Mouse (Mus musculus): ENCODE results near the gene Iqub. TPM values are rescaled to one million over a fixed set of nuclear protein-coding genes. Genes with fewer than 3 reads are reported as not detected.

The Iqub gene
- polyA plus RNA-seq, 1 experiment from 2014 or later: 0.77 TPM

DNA sequence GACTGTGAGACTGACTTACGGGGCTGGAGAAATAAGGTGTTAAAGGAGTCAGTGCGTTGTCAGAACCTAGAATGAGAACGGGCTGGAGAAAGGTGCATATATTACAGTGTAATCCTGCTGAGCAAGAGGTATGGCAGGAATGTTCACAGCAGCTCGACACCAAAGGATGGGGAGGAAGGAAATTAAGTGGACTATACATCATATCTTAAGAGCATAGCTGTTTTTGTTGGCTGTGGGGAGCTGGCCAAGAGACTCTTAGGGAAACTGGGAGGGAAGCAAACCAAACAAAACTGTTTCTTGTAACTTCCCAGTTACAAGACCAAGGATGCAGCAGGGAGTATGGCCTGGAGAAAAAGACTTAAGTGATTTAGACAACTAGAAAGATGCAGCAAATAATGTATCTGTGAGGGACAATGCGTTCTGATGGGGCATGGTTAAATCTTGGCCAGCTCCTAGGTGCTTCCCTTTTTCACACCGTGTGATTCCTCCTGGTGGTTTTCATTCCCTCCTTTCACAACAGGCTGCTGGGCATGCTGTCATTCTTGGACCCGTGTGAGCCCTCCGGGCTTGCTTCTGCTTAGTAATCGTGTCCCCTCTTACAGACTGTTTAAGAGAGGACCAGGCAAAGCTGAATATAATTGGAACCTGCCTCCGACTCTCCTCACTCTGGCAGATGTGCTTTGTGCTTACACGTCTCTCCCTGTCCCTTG is 16.0 kb upstream of the Iqub start:
- no peaks in the 10 kb centered on the region for H3K27me3 ChIP-seq
- no peak overlapping the region for H3K27ac ChIP-seq
- H3K9ac ChIP-seq (replicated peaks): no peak overlapping the region; the same call in 1 of the 2 replicates
- no peak for ATAC-seq
- peak overlapping the region; percentile 36 for H3K4me2 ChIP-seq (replicated peaks)
- H3K9me3 ChIP-seq: no peaks in the 10 kb centered on the region
- WGBS: 63% methylated on average over 11 of the region's 11 CpGs
- peak overlapping the region; percentile 2; the same call in 1 of the 2 replicates for H3K4me3 ChIP-seq (replicated peaks)
- H3K36me3 ChIP-seq: no peaks in the 10 kb centered on the region
- peaks cover 17% of the 10 kb centered on the region for H3K4me1 ChIP-seq (replicated peaks)

GRCm38 (mm10) chr6:24530166-24530565 is 15.3 kb upstream of the Iqub start:
- peak overlapping the region; percentile 2; the same call in 1 of the 2 replicates for H3K4me3 ChIP-seq (replicated peaks)
- no peak for ATAC-seq
- peaks cover 22% of the 10 kb centered on the region for H3K4me1 ChIP-seq (replicated peaks)
- no peaks in the 10 kb centered on the region for H3K36me3 ChIP-seq
- H3K27me3 ChIP-seq: no peaks in the 10 kb centered on the region
- peak overlapping the region; percentile 36 for H3K4me2 ChIP-seq (replicated peaks)
- H3K9me3 ChIP-seq: no peaks in the 10 kb centered on the region
- 25% methylated on average over 4 of the region's 4 CpGs for WGBS
- H3K27ac ChIP-seq: no peak overlapping the region
- no peak overlapping the region for H3K9ac ChIP-seq (replicated peaks)

DNA sequence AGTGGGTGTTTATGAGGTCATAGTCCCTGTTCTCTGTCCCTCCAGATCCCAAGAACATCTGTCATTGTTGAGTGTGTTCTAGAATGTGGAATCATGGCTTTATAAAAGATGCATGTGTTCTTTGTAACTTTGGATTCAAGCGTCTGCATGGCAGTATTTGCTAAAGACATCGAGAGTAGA is 13.1 kb upstream of the Iqub start, which contains the start of gene Asb15:
Asb15 (plus strand) TSS at position 81 of the 180 bp plus-strand sequence.
- H3K27ac ChIP-seq: peak within 1 kb of the TSS; percentile 44; the same call in 1 of the 2 replicates
- 51% methylated on average over 2 of the region's 2 CpGs for WGBS

DNA sequence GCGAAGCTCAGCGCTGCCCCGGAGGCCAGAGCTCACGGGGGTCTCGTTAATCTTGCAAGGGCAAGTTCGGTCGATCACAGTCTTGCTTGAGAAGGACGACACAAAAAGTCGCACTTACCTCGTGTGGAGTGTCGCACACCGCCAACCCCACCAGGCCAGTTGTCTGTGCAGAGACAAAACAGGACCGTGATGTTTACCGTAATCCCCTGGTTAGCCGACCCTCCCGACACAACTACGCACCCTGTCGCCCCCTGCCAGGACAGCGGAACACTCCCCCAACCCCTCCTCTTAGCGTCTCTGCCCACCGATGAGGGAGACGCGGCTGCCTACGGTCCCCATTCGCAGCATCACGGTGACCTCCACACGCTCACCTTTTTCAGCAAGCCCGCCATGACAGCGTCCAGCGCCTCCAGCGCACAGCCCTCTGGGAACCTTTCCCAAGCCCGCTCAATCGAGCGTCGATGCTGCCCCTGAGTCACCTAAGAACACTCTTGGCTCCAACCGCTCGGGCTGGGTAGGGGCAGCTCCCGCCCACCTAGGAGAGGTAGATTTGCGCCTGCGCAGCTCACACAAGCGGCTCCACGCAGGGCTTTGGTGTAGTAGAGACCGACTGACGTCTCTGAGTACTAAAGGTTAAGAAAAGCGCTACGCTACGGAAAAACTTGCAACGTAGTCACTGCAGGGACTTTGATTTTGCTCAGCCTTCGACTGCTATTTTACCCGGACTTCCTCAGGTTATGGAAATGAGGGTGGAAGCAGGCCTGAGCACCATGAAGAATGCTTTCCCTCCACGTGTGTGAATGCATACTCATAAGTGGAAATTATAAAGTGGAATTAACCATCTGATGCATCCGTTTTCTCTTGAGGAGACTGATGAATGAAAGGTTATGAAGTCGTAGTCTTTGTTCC is 12.5 kb upstream of the Iqub start, which contains the start of gene Ndufa5:
Ndufa5 (minus strand) TSS at position 859 of the 909 bp plus-strand sequence.
- under 1% methylated on average over 53 of the region's 53 CpGs for WGBS
- H3K4me3 ChIP-seq (replicated peaks): peak within 1 kb of the TSS; percentile 83
- no peaks in the 10 kb centered on the region for H3K27me3 ChIP-seq
- peak within 1 kb of the TSS; percentile 86 for H3K4me2 ChIP-seq (replicated peaks)
- H3K27ac ChIP-seq: peak within 1 kb of the TSS; percentile 44; the same call in 1 of the 2 replicates
- peaks cover 5% of the 10 kb centered on the region for H3K36me3 ChIP-seq
- H3K9ac ChIP-seq (replicated peaks): peak within 1 kb of the TSS; percentile 82
- peaks cover 22% of the 10 kb centered on the region for H3K4me1 ChIP-seq (replicated peaks)
- no peaks in the 10 kb centered on the region for H3K9me3 ChIP-seq
- peak; percentile 98 for ATAC-seq

More for the DNA sequence above, 13.1 kb upstream of the Iqub start, which contains the start of gene Asb15:
- H3K9ac ChIP-seq (replicated peaks): peak within 1 kb of the TSS; percentile 82
- no peaks in the 10 kb centered on the region for H3K27me3 ChIP-seq
- no peaks in the 10 kb centered on the region for H3K9me3 ChIP-seq
- H3K36me3 ChIP-seq: peaks cover 3% of the 10 kb centered on the region; the same call in 1 of the 2 replicates
- H3K4me3 ChIP-seq (replicated peaks): peak within 1 kb of the TSS; percentile 83
- H3K4me2 ChIP-seq (replicated peaks): peak within 1 kb of the TSS; percentile 86
- H3K4me1 ChIP-seq (replicated peaks): peaks cover 22% of the 10 kb centered on the region
- ATAC-seq: no peak

DNA sequence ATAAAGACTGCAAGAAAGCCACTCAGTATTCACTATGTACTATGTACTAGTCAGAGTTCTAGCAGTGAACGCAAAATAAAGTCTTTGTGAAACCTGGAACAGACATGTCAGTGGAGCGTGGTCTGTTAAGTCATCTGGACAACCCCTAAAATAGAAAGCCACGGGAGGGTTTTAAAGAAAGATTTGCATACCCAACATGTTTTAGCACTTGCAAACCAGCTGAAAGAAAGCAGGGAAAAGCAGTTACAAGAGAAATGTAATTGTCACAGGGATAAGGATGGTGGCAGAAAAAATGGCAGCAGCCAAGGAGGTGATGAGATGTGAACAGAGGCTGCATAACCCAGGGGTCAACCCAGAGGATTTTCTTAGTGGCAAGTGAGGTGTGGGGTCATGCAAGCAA is 10.8 kb upstream of the Iqub start:
- 95% methylated on average over 3 of the region's 3 CpGs for WGBS
- H3K27ac ChIP-seq: no peak overlapping the region
- H3K9ac ChIP-seq (replicated peaks): no peak overlapping the region
- H3K4me2 ChIP-seq (replicated peaks): no peak overlapping the region; the same call in 1 of the 2 replicates
- peaks cover 22% of the 10 kb centered on the region for H3K4me1 ChIP-seq (replicated peaks)
- H3K4me3 ChIP-seq (replicated peaks): peak overlapping the region; percentile 83; the same call in 1 of the 2 replicates
- H3K36me3 ChIP-seq: peaks cover 21% of the 10 kb centered on the region
- no peak for ATAC-seq
- no peaks in the 10 kb centered on the region for H3K9me3 ChIP-seq
- H3K27me3 ChIP-seq: no peaks in the 10 kb centered on the region

- Histone ChIP-seq H3K27me3 (no peaks in the 10 kb centered on the region), H3K4me1 (replicated peaks) (peaks cover 11% of the 10 kb centered on the region), H3K27ac (no peak overlapping the region), H3K4me2 (replicated peaks) (no peak overlapping the region), H3K4me3 (replicated peaks) (no peak overlapping the region), H3K9ac (replicated peaks) (no peak overlapping the region), H3K9me3 (no peaks in the 10 kb centered on the region), H3K36me3 (peaks cover 28% of the 10 kb centered on the region)
- 44% methylated on average over 2 of the region's 2 CpGs for WGBS
- peak; percentile 46; the same call in 1 of the 2 replicates for ATAC-seq
Observed at GRCm38 (mm10) chr6:24516197-24516596, 1.3 kb upstream of the Iqub start.

DNA sequence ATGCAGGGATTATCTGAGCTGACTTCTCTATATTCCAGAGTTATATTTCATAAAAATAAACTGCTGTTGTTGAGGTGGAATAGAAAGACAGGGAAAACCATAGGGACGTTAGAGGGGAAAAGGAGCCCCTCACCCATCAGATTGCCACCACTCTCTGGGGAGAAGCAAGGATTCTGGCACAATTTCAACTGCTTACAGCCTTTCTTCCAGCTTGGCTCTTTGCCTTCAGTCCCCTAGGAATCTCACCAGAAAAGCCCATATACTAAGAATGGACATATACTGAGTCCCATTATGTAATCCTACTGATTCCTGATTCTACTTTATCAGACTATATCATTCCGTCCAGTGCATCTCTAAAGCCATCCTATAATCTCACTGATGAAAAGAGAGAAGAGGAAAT is 10.7 kb downstream of the Iqub start:
- Histone ChIP-seq H3K27me3 (no peaks in the 10 kb centered on the region), H3K4me1 (replicated peaks) (no peaks in the 10 kb centered on the region), H3K27ac (no peak overlapping the region), H3K9me3 (no peaks in the 10 kb centered on the region), H3K4me2 (replicated peaks) (no peak overlapping the region), H3K9ac (replicated peaks) (no peak overlapping the region), H3K36me3 (no peaks in the 10 kb centered on the region), H3K4me3 (replicated peaks) (no peak overlapping the region)
- ATAC-seq: no peak
- 84% methylated on average over 2 of the region's 2 CpGs for WGBS

- Histone ChIP-seq H3K9ac (replicated peaks) (no peak overlapping the region), H3K4me1 (replicated peaks) (no peaks in the 10 kb centered on the region), H3K36me3 (no peaks in the 10 kb centered on the region), H3K9me3 (no peaks in the 10 kb centered on the region), H3K27ac (no peak overlapping the region), H3K27me3 (no peaks in the 10 kb centered on the region), H3K4me2 (replicated peaks) (no peak overlapping the region), H3K4me3 (replicated peaks) (no peak overlapping the region)
- no peak for ATAC-seq
- WGBS: 11% methylated on average over 1 of the region's 1 CpGs
Observed at GRCm38 (mm10) chr6:24490341-24490740, 24.5 kb downstream of the Iqub start.

DNA sequence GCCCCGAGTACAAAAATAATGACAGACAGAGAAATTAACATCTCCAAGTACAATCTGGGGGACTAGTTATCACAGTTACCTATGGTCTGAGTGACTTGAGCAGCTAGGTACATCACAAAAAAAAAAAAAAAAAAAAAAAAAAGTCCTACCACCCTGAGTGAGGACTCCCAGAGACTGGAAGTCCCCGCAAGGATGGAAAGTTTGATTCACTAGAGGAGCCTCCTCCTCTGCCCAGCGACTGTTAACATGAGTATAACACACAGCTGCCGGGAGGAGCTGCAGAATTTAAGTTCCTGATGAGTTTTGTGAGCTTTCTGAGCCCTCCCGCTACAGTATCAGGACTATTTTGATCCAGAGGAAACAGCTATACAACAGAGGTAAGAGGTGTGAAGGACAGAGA is 28.3 kb downstream of the Iqub start:
- H3K9me3 ChIP-seq: no peaks in the 10 kb centered on the region
- ATAC-seq: no peak
- H3K27ac ChIP-seq: no peak overlapping the region
- no peak overlapping the region for H3K9ac ChIP-seq (replicated peaks)
- no peak overlapping the region for H3K4me2 ChIP-seq (replicated peaks)
- no peaks in the 10 kb centered on the region for H3K27me3 ChIP-seq
- H3K4me3 ChIP-seq (replicated peaks): no peak overlapping the region
- H3K36me3 ChIP-seq: no peaks in the 10 kb centered on the region
- WGBS: 85% methylated on average over 5 of the region's 5 CpGs
- no peaks in the 10 kb centered on the region for H3K4me1 ChIP-seq (replicated peaks)

DNA sequence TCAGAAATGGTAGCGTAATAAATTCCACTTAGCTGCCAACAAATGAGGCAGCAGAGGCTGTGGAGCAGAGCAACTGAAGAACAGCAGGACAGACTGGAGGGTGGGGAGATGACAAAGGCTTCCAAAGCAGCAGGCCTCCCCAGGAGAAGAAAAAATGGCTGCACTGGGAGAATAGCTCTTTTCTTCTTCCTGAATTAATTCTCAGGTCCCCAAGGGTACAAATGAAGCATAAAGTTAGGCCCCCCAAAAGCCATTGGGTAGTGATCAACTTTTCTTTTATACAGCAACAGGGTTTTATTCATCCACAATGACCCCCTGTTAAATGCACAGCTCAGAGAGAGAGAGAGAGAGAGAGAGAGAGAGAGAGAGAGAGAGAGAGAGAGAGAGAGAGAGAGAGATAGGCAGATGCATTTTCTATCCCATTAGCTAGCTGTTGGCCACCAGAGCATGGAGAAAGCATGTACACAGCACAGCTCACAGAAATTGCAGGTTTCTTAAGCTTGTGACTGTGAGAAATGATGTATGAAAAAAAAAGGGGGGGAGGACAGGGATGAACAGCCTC is 44.2 kb downstream of the Iqub start:
- Histone ChIP-seq H3K9me3 (no peaks in the 10 kb centered on the region), H3K4me2 (replicated peaks) (no peak overlapping the region), H3K4me1 (replicated peaks) (peaks cover 19% of the 10 kb centered on the region), H3K27ac (peak overlapping the region; percentile 53; the same call in 1 of the 2 replicates), H3K9ac (replicated peaks) (no peak overlapping the region), H3K27me3 (no peaks in the 10 kb centered on the region), H3K36me3 (no peaks in the 10 kb centered on the region), H3K4me3 (replicated peaks) (no peak overlapping the region)
- WGBS: 18% methylated on average over 1 of the region's 1 CpGs
- peak; percentile 83 for ATAC-seq

DNA sequence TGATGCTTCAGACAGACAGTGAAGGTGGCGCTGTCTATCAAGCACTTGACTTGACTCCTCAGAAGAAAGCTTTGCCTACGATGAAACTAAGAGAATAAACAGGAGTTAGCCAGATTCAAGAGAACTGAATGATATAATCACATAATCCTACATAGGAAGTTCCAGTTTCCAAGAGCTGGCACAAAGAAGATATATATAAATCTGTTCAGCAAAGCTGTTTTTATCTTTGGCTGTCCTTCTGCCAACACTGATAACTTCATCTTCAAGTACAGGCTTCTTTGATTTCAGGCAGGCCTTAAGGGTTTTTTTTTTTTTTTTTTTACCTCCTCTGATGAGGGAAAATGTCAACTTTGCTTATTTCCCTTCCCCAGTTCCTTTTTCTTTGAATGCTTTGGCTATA is 44.7 kb downstream of the Iqub start:
- WGBS: 52% methylated on average over 2 of the region's 2 CpGs
- Histone ChIP-seq H3K9ac (replicated peaks) (no peak overlapping the region), H3K27ac (no peak overlapping the region), H3K4me1 (replicated peaks) (peaks cover 19% of the 10 kb centered on the region), H3K36me3 (no peaks in the 10 kb centered on the region), H3K9me3 (no peaks in the 10 kb centered on the region), H3K27me3 (no peaks in the 10 kb centered on the region), H3K4me3 (replicated peaks) (no peak overlapping the region), H3K4me2 (replicated peaks) (no peak overlapping the region)
- peak; percentile 12; the same call in 1 of the 2 replicates for ATAC-seq

DNA sequence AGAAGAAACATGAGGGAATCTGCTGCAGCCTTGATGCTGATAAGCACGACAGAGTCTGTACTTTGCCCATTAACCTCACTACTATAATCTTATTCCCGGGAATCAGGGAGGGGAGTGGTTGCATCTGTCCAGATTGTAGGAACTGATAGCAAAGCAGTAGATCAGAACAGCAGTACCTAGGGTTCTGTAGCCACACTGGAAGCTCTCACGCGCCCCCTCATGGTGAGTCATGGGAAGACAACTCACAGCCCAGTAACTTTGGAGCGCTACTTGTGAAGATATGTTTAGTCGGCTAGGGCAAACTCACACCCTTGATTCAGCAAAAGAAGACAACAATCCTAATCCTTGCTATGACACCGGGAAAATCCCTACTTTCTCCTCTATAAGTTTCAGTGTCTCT is 58.8 kb downstream of the Iqub start:
- H3K4me1 ChIP-seq (replicated peaks): no peaks in the 10 kb centered on the region
- no peak overlapping the region for H3K27ac ChIP-seq
- H3K36me3 ChIP-seq: no peaks in the 10 kb centered on the region
- no peak overlapping the region for H3K4me2 ChIP-seq (replicated peaks)
- no peak; the same call in 1 of the 2 replicates for ATAC-seq
- 49% methylated on average over 7 of the region's 7 CpGs for WGBS
- H3K4me3 ChIP-seq (replicated peaks): no peak overlapping the region
- H3K9me3 ChIP-seq: no peaks in the 10 kb centered on the region
- no peak overlapping the region for H3K9ac ChIP-seq (replicated peaks)
- H3K27me3 ChIP-seq: no peaks in the 10 kb centered on the region

Data from midbrain, embryonic 13.5 days (tissue).